Mouse (Mus musculus): ENCODE results near the gene Ryr1.
"Not testable (repeated sequence)": the region's sequence is repeated elsewhere in the genome, so short reads cannot be mapped to it uniquely, and the experiment has no call there.

Ryr1 gene

DNA sequence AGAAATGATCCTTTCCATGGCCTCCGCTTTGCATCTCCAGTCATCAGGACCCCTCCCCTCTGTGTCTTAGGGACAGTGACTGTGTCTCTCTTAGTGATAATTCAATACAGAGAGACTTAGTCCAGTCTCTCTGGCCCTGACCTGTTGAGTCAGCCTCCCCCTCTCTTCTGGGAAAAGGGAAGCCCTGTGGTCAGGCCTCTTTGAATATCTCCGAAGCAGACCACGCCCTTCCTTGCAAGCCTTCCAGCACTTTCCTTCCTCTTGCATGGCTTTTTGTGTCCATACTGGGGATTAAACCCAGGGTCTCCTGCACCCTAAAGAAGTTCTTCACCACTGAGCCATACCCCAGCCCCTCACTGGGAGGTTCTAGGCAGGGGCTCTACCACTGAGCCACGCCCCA is 19.0 kb upstream of the Ryr1 start:
- DNase-seq = no peak

DNA sequence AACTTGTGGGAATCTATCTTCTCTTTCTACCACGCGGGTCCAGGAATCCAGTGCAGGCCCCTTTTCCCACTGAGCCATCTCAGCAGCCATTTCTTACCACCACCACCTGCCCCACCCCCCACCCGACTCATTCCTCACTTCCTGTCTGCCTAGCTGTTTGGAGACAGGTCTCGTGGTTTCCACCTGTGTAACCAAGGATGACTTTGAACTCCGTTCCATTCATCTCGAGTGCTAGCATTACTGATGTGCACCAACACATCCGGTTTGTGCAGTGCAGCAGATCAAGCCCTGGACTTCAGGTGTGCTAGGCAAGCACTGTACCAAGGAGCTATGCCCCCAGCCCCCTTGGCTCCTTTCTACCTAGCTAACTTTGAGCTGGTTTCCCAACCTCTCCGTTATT is 16.4 kb upstream of the Ryr1 start:
- no peak for DNase-seq

GRCm38 (mm10) chr7:29139237-29139636 is 14.3 kb upstream of the Ryr1 start:
- not testable (repeated sequence) for DNase-seq

DNA sequence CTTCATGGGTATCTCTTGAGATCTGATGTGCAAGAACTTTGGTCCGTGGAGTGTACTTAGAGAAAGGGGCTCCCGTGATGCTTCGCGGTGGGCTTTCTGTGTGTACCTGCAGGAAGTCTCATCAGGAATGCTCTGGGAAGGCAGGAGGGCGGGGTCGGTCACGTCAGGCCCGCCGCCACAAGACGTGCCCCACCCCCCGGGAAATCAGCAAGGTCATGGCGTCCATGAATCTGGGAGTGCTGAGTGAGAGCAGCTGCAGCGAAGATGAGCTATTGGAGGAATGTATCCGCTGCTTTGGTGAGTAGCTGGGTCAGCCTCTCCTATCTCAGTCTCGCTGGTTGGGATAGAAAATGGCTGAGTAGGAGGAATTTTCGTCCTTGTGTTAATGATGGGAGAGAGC is 12.4 kb upstream of the Ryr1 start:
- DNase-seq = peak; percentile 39

GRCm38 (mm10) chr7:29134693-29135386 is 9.9 kb upstream of the Ryr1 start, which contains the start of gene Rasgrp4:
Gene Rasgrp4 (plus strand): TSS chr7:29134851.
- DNase-seq = peak; percentile 68

- DNase-seq = no peak
These were observed 9.3 kb upstream of the Ryr1 start for GRCm38 (mm10) chr7:29134230-29134629.

DNA sequence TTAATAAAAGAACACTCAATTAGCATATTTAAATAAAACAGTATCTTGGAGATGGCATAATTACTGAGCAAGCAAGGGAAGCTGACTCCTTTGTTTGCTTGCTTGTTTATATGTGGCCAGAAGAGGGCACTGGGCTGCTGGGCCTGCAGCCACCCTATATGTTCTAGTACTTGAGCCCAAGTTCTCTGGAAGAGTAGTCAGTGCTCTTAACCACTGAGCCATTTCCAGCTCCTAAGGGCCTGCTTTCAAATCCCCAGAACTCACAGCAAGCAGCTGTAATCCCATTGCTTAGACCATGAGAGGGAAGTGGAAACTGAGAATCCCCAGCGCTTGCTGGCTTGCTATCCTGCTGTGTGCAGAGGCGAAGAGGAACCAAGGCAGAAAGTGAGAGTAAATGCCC is 3.7 kb upstream of the Ryr1 start:
- DNase-seq = peak; percentile 44

DNA sequence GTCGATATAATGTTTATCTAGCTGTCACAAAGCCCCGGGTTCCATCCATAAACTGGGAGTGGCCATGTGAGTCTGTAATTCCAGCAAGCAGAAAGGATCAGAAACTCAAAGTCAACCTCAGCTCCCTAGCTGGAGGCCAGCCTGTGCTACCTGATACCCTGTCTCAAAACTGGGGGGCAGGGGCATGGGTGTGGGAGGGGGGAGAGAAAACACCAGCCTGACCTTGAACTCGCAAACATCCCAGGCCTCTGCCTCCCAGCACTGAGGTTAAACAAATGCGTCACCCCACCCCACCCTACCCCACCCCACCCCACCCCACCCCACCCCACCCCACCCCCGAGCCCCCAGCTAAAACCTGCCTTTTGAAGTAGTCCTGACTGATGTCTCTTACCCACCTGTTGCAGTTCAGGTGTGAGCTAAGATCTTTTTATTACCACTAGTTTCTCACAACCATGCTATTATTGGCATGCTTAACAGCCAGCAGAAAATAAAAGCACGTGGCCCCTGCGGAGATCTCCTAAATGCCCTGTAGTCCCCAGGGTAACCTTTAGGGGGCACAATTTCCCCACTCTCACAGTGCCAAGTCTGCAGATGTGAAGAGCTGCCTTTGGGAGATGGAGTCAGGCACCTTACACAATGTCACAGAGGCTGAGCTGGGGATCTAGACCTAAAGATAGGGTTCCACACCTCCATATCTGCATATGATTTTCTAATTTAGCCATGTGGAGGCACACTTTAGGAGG is 1.4 kb upstream of the Ryr1 start:
- peak; percentile 73 for DNase-seq

- no peak for DNase-seq
These were observed 1.2 kb downstream of the Ryr1 start for GRCm38 (mm10) chr7:29123531-29124358.

GRCm38 (mm10) chr7:29122821-29123220 is 2.2 kb downstream of the Ryr1 start:
- DNase-seq = no peak

- DNase-seq = no peak
These were observed 5.5 kb downstream of the Ryr1 start for GRCm38 (mm10) chr7:29119526-29119925.

DNA sequence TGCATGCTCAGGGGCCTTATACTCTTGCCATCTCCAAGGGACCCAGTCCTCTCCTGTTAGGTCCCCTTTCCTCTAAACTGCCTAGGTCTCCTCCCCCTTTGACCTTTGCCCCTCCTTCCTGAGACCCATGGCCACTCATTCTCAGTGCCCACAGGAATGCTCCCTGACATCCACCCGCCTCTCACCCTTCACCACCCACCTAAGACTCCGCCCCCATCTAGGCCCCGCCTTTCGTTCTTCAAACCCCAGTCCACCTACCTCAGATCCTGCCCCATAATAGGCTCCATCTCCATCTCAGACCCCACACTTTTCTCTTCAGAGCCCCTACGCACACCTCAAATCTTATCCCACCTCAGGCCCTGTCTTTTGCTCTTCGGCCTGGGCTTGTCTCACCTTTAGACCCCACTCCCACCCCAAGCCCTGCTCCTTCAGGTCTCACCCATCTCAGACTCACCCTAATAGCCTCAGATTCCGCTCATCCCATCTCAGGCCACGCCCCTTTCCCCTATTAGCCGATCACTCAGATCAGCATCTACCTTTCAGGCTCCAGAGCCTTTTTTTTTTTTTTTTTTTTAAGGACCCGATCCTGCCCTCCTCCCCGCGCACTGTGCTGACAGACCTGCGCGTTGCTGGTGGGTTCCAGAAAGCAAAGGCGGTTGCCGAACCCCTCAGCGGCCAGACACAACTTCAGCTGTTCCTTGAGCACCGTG is 6.7 kb downstream of the Ryr1 start:
- DNase-seq = no peak

DNA sequence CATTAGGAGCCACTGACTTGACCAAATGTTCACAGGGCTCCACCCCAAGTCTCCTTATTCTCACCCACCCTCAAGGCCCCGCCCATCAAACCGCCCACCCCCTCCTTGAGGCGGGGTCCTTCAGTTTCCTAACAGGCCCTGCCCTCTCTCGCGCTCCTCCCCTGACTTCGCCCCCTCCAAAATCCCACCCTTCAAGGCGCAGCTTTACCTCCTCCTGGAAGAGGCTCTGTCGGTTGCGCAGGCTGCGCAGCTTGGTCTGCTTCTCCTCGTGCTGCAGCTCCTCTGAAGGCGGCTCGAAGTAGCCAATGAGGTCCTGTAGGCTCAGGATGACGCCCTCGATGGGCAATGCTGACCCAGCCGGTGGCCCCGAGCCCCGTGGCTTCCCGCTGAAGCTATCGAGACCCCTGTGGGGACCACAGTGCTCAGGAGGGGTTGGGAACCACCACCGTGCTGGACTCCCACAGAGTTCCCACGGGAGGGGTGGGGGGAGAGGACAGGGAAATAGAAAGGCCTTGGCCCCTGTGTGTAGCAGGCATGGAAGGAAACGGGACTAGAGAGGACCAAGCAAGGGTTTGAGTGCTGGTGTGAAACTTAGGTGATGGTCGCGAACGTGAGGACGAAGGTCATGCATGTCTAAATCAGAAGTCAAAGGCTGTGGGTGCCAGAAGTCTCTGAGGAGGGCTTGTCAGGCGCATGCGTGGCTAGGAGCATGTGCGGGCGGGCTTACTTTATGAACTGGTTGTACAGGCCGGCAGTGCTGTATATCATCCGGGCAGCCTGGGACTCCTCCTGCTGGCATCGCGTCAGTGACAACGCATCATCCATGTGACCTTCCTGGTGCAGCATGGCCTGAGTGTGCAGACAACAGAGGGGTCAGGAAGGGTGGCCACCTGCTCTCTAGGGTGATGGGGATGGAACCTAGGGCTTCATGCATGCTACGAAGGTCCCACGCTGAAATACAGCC is 15.7 kb downstream of the Ryr1 start:
- DNase-seq = peak; percentile 80

DNA sequence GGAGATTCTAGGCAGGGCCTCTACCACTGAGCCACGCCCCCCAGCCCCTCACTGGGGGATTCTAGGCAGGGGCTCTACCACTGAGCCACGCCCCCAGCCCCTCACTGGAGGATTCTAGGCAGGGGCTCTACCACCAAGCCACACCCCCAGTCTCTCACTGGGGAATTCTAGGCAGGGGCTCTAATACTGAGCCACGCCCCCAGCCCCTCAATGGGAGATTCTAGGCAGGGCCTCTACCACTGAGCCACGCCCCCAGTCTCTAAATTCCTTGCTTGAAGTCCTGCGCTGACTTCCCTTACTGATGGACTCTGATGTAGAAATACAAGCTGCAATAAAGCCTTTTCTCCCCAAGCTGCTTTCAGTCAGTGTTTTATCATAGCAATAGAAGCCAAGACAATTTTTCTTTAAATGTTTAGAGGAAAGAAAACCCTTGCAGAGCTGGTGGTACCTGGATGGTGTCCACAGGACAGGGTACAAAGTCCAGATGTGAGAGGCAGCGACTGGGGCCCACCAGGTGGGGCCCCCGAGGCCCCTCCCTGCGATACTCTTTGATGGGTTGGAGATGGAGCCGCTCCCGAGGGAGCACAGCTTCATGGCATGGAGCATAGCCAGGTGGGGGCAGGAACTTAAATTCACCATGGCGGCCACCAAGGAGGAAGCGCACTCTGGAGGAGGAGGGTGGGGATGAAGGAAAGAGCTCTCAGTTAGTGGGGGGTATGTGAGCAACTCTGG is 23.5 kb downstream of the Ryr1 start:
- DNase-seq = no peak

GRCm38 (mm10) chr7:29097131-29097530 is 27.8 kb downstream of the Ryr1 start:
- no peak for DNase-seq

DNA sequence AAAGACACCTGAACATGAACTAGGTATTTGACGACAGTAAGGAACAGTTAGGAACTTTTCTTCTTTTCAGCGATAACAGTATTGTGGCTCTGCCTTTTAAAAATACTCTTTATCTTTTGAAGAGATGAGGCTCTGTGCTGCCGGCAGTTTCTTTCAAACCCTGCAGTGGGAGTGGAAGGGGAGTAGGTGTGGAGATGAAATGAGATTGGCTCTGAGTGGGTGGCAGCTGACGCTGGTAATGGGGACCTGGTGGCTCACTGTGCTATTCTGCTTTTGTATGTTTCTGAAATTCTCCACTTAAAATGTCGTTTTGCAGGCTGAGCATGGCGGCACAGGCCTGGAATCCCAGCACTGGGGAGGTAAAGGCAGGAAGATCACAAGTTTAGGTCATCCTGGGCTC is 36.2 kb downstream of the Ryr1 start:
- DNase-seq = no peak

DNA sequence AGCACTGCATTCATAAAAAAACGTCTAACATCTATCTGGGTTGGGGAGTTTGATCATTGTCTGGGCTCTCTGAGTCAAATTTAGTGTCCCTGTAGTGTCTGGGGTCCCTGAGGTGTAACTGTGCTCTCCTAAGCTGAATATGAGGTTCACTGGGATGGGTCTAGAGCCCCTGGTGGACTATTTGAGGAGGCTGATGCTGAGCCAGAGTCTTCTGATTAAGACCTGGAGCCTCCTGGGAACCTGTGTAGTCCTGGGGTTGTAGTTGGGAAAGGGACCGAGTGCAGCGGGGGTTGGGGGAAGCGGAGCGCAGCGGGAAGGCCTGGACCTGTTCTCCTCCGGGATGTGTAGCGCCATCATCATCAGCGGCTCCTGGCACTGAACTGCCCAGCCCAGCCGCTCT is 38.1 kb downstream of the Ryr1 start:
- no peak for DNase-seq

- no peak for DNase-seq
These were observed 39.0 kb downstream of the Ryr1 start for GRCm38 (mm10) chr7:29085981-29086380.

DNA sequence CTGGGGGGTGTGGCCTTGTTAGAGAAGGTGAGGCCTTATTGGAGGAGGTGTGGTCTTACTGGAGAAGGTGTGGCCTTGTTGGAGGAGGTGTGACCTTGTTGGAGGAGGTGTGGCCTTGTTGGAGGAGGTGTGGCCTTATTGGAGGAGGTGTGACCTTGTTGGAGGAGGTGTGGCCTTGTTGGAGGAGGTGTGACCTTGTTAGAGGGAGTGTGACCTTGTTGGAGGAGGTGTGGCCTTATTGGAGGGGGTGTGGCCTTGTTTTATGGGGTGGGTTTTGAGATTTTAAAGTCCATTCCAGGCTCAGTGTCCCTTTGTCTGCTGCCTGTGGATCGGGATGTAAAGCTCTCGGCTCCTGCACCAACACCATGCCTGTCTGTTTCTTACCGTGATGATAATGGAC is 40.6 kb downstream of the Ryr1 start:
- DNase-seq = no peak

GRCm38 (mm10) chr7:29079419-29079950 is 45.5 kb downstream of the Ryr1 start:
- no peak for DNase-seq

GRCm38 (mm10) chr7:29076977-29077376 is 48.0 kb downstream of the Ryr1 start:
- DNase-seq = no peak
